Mouse (Mus musculus) cerebellum, postnatal 25 days (tissue): ENCODE measurements around the gene Gm10424.
"Not testable (repeated sequence)": the region's sequence is repeated elsewhere in the genome, so short reads cannot be mapped to it uniquely, and the experiment has no call there.

Experiments
- DNase-seq, 2 experiments: peaks; one replicate each; pipeline ENCODE4 v3.0.0; 2021; ENCODE audit warnings: mixed read lengths in 2 of 2

Gm10424 gene

GRCm38 (mm10) chr5:95272668-95273067 is at the start of gene Gm10424:
Gene Gm10424 (minus strand): TSS chr5:95272768.
- not testable (repeated sequence) for DNase-seq

GRCm38 (mm10) chr5:95305611-95306010 is 33.0 kb upstream of the Gm10424 start, which contains the start of gene Gm3259:
Gene Gm3259 (plus strand): TSS chr5:95305911.
- not testable (repeated sequence) for DNase-seq
